Mouse (Mus musculus) limb, embryonic 11.5 days (tissue): ENCODE measurements around the gene Epha4. TPM values are rescaled to one million over a fixed set of nuclear protein-coding genes. Genes with fewer than 3 reads are reported as not detected.

ENCODE experiments used
- ATAC-seq: fragments of 200-750 bp; cut with Nextera tagmentation; 2 replicates; pipeline ENCODE4 v1.8.0; 2017; ENCODE audit warnings: low read depth; ENCODE audit not compliant: insufficient number of reproducible peaks, low FRiP score, low TSS enrichment
- DNase-seq: peaks from one replicate; pipeline ENCODE4 v3.0.0-alpha.2; 2015; ENCODE audit warnings: low spot score
- H3K27ac ChIP-seq: fragments of 300-500 bp; sonication (generic); replicated peaks from 2 replicates; pipeline ENCODE4 v1.5.1; 2014; ENCODE audit warnings: low read depth, mild to moderate bottlenecking, low read length
- H3K27me3 ChIP-seq: fragments of 300-500 bp; sonication (generic); 2 replicates; pipeline ENCODE4 v1.6.1; 2014; ENCODE audit warnings: mild to moderate bottlenecking, low read length, mixed read lengths; ENCODE audit not compliant: control insufficient read depth, insufficient read depth
- H3K36me3 ChIP-seq: fragments of 300-500 bp; sonication (generic); 2 replicates; pipeline ENCODE4 v1.6.1; 2014; ENCODE audit warnings: mild to moderate bottlenecking, low read length, moderate library complexity, mixed read lengths; ENCODE audit not compliant: control insufficient read depth, insufficient read depth
- H3K4me1 ChIP-seq: fragments of 300-500 bp; sonication (generic); 2 replicates; pipeline ENCODE4 v1.6.1; 2014; ENCODE audit warnings: low read length, mixed read lengths; ENCODE audit not compliant: control insufficient read depth, insufficient read depth
- H3K4me2 ChIP-seq: fragments of 300-500 bp; sonication (generic); 2 replicates; pipeline ENCODE4 v1.6.1; 2014; ENCODE audit warnings: low read depth, mild to moderate bottlenecking, moderate library complexity; ENCODE audit not compliant: severe bottlenecking
- H3K4me3 ChIP-seq: fragments of 300-500 bp; sonication (generic); 2 replicates; pipeline ENCODE4 v1.5.1; 2014; ENCODE audit warnings: low read depth, low read length
- H3K9ac ChIP-seq: fragments of 300-500 bp; sonication (generic); 2 replicates; pipeline ENCODE4 v1.6.1; 2014; ENCODE audit warnings: mild to moderate bottlenecking, low read length
- H3K9me3 ChIP-seq: fragments of 300-500 bp; sonication (generic); 2 replicates; pipeline ENCODE4 v1.6.1; 2016; ENCODE audit warnings: low read length; ENCODE audit not compliant: control insufficient read depth
- WGBS: fragments of 180-500 bp; shearing (Covaris S2); extraction: QIAGEN DNeasy Blood & Tissue Kit; methylation state at CpG from one replicate; pipeline ENCODE4 v1.1.7; 2014; 5-methylcytosine and 5-hydroxymethylcytosine counted together
- polyA plus RNA-seq: library from polyadenylated mRNA; unstranded; fragments of >200 nt; fragmentation: Nextera tagmentation; extraction: Ambion mirVana; gene quantifications from 2 replicates; pipeline ENCODE4 v1.2.1, GENCODE M21; 2014

The Epha4 gene
- 41.9 and 52.3 TPM in 2 replicates for polyA plus RNA-seq

DNA sequence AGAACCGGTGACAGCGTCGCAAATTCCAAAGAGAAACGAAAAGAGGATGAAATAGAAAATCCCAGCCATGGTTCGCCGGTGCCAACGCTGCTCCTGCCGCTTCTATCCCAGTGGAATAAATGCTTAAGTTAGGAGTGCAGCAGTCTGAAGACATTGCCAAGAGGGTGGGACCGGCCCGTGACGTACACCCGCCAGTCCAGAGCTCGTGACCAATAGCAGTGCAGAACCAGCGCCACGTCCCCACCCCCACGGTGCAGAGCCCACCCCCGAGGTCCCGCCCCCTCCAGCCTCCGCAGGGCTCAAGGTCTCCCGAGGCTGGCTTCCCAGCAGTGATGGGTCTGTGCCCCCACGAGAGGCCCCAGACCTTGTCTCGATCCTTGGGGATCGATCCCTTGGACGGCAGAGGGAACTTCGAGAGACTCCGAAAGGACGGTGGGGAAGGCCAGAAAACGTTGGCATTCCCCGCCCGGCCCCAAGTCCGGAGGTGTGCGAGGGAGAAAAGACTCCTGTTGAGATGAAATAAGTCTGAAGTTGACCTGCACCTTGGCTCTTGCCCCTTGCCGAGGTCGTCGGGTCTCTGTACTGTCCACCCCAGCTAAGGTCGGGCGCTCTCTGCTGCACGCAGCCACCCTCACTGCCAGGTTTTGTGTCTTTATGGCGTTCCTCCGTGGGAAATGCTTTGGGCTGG, at the start of gene Epha4:
Gene Epha4, minus strand, starts transcription at position 126 of the 688 bp plus-strand sequence.
- H3K4me1 ChIP-seq: peaks cover 15% of the 10 kb centered on the region
- WGBS: 0% methylated on average over 40 of the region's 40 CpGs

DNA sequence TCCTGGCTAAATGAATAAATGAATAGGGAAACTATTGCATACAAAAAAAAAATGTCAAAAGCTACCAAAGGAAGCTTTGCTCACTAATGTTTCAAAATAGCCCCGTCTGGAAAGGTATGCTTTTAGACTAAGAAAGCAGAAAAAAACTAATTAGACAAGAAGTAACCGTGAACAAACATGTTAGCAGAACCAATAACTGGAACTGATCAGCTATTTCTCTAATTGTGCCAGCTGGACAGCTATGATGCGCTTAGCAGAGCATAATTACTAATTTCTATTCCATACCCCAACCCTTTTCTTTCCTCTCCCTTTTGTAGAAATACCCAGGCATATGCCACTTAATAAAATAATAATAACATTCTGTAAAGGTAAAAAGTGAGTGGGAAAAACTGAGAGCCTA, 41.3 kb upstream of the Epha4 start:
- no peaks in the 10 kb centered on the region for H3K27me3 ChIP-seq
- H3K4me3 ChIP-seq: no peak overlapping the region
- H3K36me3 ChIP-seq: no peaks in the 10 kb centered on the region
- ATAC-seq: no peak
- no peak overlapping the region for H3K4me2 ChIP-seq
- DNase-seq: no peak
- no peak overlapping the region for H3K27ac ChIP-seq
- 79% methylated on average over 3 of the region's 3 CpGs for WGBS
- no peaks in the 10 kb centered on the region for H3K4me1 ChIP-seq
- no peak overlapping the region for H3K9ac ChIP-seq
- no peaks in the 10 kb centered on the region for H3K9me3 ChIP-seq

More for the DNA sequence above, at the start of gene Epha4:
- Histone ChIP-seq H3K9ac (peak within 1 kb of the TSS; percentile 92), H3K36me3 (no peaks in the 10 kb centered on the region; the same call in 1 of the 2 replicates), H3K27me3 (no peaks in the 10 kb centered on the region), H3K27ac (peak within 1 kb of the TSS; percentile 82), H3K4me2 (peak within 1 kb of the TSS; percentile 85), H3K9me3 (no peaks in the 10 kb centered on the region), H3K4me3 (peak within 1 kb of the TSS; percentile 78)
- peak; percentile 93 for DNase-seq
- ATAC-seq: peak; percentile 98

DNA sequence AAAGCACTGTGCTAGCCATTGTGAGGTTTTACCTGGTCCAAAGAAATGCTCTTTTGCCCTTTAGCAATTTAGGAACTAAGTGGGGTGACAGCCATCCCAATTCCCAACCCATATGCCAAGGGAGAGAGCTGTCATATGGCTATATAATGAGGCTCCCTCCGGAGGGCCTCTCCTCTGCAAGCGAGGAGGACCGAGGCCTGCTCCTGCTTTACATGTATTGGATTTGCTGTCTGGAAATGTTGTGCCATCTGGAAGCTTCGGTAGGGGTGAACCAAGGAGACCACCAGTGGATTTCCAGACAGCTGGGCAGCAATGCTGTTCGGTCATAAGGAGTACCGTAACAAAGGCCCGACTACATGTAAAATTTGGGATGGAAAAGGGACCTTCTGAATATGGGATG, 37.0 kb upstream of the Epha4 start:
- Histone ChIP-seq H3K4me3 (no peak overlapping the region), H3K4me2 (no peak overlapping the region), H3K27me3 (no peaks in the 10 kb centered on the region), H3K27ac (no peak overlapping the region), H3K36me3 (no peaks in the 10 kb centered on the region), H3K4me1 (no peaks in the 10 kb centered on the region), H3K9me3 (no peaks in the 10 kb centered on the region), H3K9ac (no peak overlapping the region)
- ATAC-seq: no peak
- DNase-seq: no peak
- 89% methylated on average over 7 of the region's 7 CpGs for WGBS

DNA sequence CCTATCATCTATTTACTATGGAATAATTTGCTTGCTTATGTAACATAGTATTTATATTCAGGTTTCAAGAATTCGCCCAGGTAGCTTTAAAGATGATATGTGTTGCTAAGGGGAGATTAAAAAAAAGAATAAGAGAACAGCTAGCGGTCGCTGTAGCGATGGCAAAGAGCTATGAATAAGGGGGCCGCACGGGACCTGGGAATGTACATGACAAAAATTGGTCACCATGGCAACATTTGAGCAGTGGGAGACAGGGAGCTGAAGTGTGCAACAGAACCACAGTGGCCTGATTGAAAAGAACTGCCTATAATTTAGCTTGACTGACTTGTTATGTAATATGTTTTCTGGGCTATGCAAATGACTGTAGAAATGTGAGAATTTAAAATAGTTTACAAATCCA, 30.8 kb upstream of the Epha4 start:
- WGBS: 80% methylated on average over 6 of the region's 6 CpGs
- H3K9me3 ChIP-seq: no peaks in the 10 kb centered on the region

DNA sequence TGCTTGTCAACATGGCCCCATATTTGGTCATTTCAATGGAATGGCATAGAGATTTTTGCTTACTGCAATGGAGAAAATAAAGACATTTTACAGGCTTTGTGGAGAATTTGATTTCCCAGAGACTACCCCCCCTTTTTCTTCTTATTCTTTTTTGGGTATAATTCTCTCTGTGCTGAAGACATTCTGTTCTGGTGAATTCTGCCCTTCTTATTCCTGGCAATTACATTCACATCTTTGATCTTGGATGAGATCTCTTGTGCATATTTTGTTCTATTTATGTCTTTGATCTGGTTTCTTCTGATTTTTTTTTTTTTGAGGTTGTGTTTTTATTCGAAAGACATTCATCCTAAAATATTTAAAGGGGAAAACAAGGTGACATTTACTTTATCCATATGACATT, 30.1 kb upstream of the Epha4 start:
- H3K9ac ChIP-seq: no peak overlapping the region
- no peak overlapping the region for H3K27ac ChIP-seq
- no peak for DNase-seq
- ATAC-seq: no peak
- no peak overlapping the region for H3K4me2 ChIP-seq
- H3K27me3 ChIP-seq: no peaks in the 10 kb centered on the region
- H3K9me3 ChIP-seq: no peaks in the 10 kb centered on the region
- no peaks in the 10 kb centered on the region for H3K36me3 ChIP-seq
- WGBS: 91% methylated on average over 1 of the region's 1 CpGs
- H3K4me1 ChIP-seq: no peaks in the 10 kb centered on the region
- H3K4me3 ChIP-seq: no peak overlapping the region

More for the DNA sequence above, 30.8 kb upstream of the Epha4 start:
- Histone ChIP-seq H3K4me3 (no peak overlapping the region), H3K4me2 (no peak overlapping the region), H3K9ac (no peak overlapping the region), H3K36me3 (no peaks in the 10 kb centered on the region), H3K27ac (no peak overlapping the region), H3K4me1 (no peaks in the 10 kb centered on the region), H3K27me3 (no peaks in the 10 kb centered on the region)
- ATAC-seq: no peak
- DNase-seq: no peak

DNA sequence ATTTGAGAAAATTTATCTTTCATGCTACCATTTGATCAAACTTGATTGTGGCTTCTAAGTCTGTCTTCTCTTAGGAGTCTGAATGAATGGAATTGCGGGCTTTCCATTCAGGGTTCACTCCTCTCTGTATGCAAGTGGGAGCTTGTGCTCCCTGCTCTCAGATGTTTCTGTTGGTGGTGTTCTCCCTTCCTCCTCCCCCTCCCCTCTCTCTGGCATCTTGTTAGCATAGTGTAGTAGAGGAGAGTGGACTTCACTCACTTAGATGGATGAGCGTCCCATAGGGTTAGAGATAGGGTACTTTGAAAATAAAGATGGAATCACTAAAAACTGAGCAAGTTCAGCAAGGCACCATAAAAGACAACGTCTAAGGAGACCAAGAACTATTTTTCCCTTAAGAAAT, 29.4 kb upstream of the Epha4 start:
- WGBS: 53% methylated on average over 3 of the region's 3 CpGs
- no peak overlapping the region for H3K27ac ChIP-seq
- H3K27me3 ChIP-seq: no peaks in the 10 kb centered on the region
- no peak overlapping the region for H3K4me3 ChIP-seq
- ATAC-seq: no peak
- no peak overlapping the region for H3K4me2 ChIP-seq
- H3K9ac ChIP-seq: no peak overlapping the region
- no peaks in the 10 kb centered on the region for H3K36me3 ChIP-seq
- H3K9me3 ChIP-seq: no peaks in the 10 kb centered on the region
- no peaks in the 10 kb centered on the region for H3K4me1 ChIP-seq
- DNase-seq: no peak

DNA sequence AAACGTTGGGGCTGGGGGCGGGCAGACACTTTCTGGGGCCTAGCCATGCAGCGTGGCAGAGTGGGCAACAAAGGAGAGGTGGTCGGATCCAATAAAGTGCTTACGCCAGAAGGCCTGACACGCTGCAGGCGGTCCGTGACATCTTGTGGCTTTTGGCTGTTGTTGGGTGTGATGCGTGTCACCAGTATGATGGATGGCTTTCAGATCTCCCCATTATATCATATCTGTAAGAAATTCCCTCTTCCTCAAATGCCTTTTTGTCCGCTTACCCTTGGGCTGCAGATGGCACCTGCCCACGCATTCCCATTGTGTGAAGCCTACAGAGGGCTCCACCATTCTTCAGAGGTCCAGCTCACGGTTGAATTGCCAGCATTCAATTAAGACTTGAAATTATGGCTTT, 25.1 kb upstream of the Epha4 start:
- 84% methylated on average over 12 of the region's 12 CpGs for WGBS
- Histone ChIP-seq H3K9me3 (no peaks in the 10 kb centered on the region), H3K27ac (no peak overlapping the region), H3K27me3 (no peaks in the 10 kb centered on the region), H3K4me1 (no peaks in the 10 kb centered on the region), H3K36me3 (no peaks in the 10 kb centered on the region), H3K4me2 (no peak overlapping the region), H3K9ac (no peak overlapping the region), H3K4me3 (no peak overlapping the region)
- no peak for ATAC-seq
- no peak for DNase-seq

DNA sequence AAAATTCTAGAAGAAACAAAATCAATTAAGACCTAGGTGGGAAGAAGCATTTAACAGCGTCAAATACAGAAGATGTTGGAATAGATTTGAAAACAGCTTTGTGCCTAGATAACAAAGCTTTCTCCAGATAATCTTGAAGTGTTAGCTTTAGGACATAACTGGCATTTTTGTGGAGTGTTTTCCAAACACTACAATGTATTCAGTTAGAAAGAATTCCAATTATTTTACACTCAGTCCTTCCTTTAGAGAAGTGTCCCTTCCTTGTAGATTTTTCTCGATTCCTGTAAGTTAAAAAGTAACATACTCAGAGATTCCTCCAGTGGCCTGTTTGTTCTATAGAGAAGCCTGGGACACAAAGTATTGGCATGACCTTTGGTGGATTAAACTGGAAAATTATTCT, 23.7 kb upstream of the Epha4 start:
- Histone ChIP-seq H3K9ac (no peak overlapping the region), H3K4me1 (no peaks in the 10 kb centered on the region), H3K4me3 (no peak overlapping the region), H3K27ac (no peak overlapping the region), H3K27me3 (no peaks in the 10 kb centered on the region), H3K4me2 (no peak overlapping the region), H3K36me3 (no peaks in the 10 kb centered on the region), H3K9me3 (no peaks in the 10 kb centered on the region)
- WGBS: 78% methylated on average over 2 of the region's 2 CpGs
- DNase-seq: no peak
- no peak for ATAC-seq

DNA sequence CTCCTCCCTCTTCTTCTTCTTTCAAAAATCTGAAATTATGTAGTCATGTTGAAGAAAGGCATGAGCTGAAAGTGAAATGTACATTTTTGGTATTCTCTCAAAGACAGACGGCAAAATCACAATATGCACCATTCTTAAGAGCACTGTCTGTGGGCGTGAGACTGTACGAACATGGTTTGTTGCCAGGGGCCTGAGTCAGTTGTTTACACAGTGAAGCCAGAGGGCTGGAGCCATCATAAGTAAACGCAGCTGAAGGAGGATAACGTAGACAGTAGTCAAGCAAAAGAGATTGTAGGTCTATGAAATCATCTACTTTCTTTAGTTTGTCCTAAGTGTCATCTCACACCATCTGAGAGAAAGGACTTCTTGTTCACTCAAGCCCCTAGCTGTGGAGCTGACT, 21.0 kb upstream of the Epha4 start:
- Histone ChIP-seq H3K9me3 (no peaks in the 10 kb centered on the region), H3K4me3 (no peak overlapping the region), H3K27me3 (no peaks in the 10 kb centered on the region), H3K9ac (no peak overlapping the region), H3K4me2 (no peak overlapping the region), H3K27ac (no peak overlapping the region), H3K36me3 (no peaks in the 10 kb centered on the region), H3K4me1 (no peaks in the 10 kb centered on the region)
- no peak for DNase-seq
- ATAC-seq: no peak
- 84% methylated on average over 5 of the region's 5 CpGs for WGBS
